Mouse (Mus musculus): ENCODE data around the gene Ybx2. TPM values are rescaled to one million over a fixed set of nuclear protein-coding genes. Genes with fewer than 3 reads are reported as not detected.

Gene Ybx2
- total RNA-seq, 2 experiments from 2014 or later: 19.6 to 44.5 TPM

Small RNAs within 50 kb of the gene (microRNA-seq; reads per million reads assigned to microRNA genes)
- not detected for gene Gm44349

Other genes with a start within 250 kb of the Ybx2 start
- gene Tnfsf12, start 239.9 kb upstream of the Ybx2 start, total RNA-seq (2021): 10 to 100 TPM; 18.1 to 19.2 TPM
- gene Tnfsfm13, start 239.7 kb upstream of the Ybx2 start, total RNA-seq (2021): 1 to 10 TPM; 4.2 to 5.1 TPM
- 10 to 100 TPM; 53.9 to 67.5 TPM for gene Polr2a, start 177.2 kb upstream of the Ybx2 start, total RNA-seq (2021)
- gene Slc35g3, start 173.8 kb upstream of the Ybx2 start, total RNA-seq (2021): not detected
- 10 to 100 TPM; 35.5 to 41.2 TPM for gene Zbtb4, start 169.9 kb upstream of the Ybx2 start, total RNA-seq (2021)
- 1 to 10 TPM; 2.3 to 7.9 TPM for gene Chrnb1, start 139.9 kb upstream of the Ybx2 start, total RNA-seq (2021)
- 1 to 10 TPM; 2.4 to 3.8 TPM for gene Fgf11, start 133.9 kb upstream of the Ybx2 start, total RNA-seq (2021)
- 1 to 10 TPM; 1.0 TPM for gene Tmem102, start 130.2 kb upstream of the Ybx2 start, total RNA-seq (2021)
- gene Gm39566, start 120.5 kb upstream of the Ybx2 start, total RNA-seq (2021): not detected
- gene Spem2, start 117.3 kb upstream of the Ybx2 start, total RNA-seq (2021): not detected
- not detected for gene Spem1, start 113.6 kb upstream of the Ybx2 start, total RNA-seq (2021)
- 10 to 100 TPM; 17.3 to 23.5 TPM for gene Nlgn2, start 98.0 kb upstream of the Ybx2 start, total RNA-seq (2021)
- 100 to 1,000 TPM; 137 to 145 TPM for gene Tmem256, start 97.3 kb upstream of the Ybx2 start, total RNA-seq (2021)
- 10 to 100 TPM; 49.2 to 59.2 TPM for gene Plscr3, start 89.4 kb upstream of the Ybx2 start, total RNA-seq (2021)
- gene Tnk1, start 77.1 kb upstream of the Ybx2 start, total RNA-seq (2021): under 1 TPM; 0.12 to 0.24 TPM
- gene Tmem95, start 57.8 kb upstream of the Ybx2 start, total RNA-seq (2021): not detected
- gene Kctd11, start 54.4 kb upstream of the Ybx2 start, total RNA-seq (2021): 1 to 10 TPM; 4.1 to 4.2 TPM
- gene Acap1, start 40.3 kb upstream of the Ybx2 start, total RNA-seq (2021): 1 to 10 TPM; 4.3 to 4.7 TPM
- 1 to 10 TPM; 3.1 to 3.2 TPM for gene 2810408A11Rik, start 34.8 kb upstream of the Ybx2 start, total RNA-seq (2021)
- gene Neurl4, start 34.7 kb upstream of the Ybx2 start, total RNA-seq (2021): 10 to 100 TPM; 33.6 to 48.1 TPM
- gene Gps2, start 21.9 kb upstream of the Ybx2 start, total RNA-seq (2021): 10 to 100 TPM; 42.3 to 43.1 TPM
- gene Eif5a, start 13.8 kb upstream of the Ybx2 start, total RNA-seq (2021): 100 to 1,000 TPM; 578 to 644 TPM
- gene Slc2a4, start 12.4 kb downstream of the Ybx2 start, total RNA-seq (2021): 10 to 100 TPM; 67.6 to 81.9 TPM
- gene Cldn7, start 29.0 kb downstream of the Ybx2 start, total RNA-seq (2021): 1 to 10 TPM in 1 of 2 experiments, under 1 TPM in 1; 0.70 to 1.2 TPM
- gene Ctdnep1, start 45.4 kb downstream of the Ybx2 start, total RNA-seq (2021): 100 to 1,000 TPM; 117 to 148 TPM
- 10 to 100 TPM; 66.8 to 71.4 TPM for gene Elp5, start 46.7 kb downstream of the Ybx2 start, total RNA-seq (2021)
- 100 to 1,000 TPM; 339 to 345 TPM for gene Gabarap, start 55.3 kb downstream of the Ybx2 start, total RNA-seq (2021)
- 10 to 100 TPM; 43.5 to 50.5 TPM for gene Phf23, start 60.0 kb downstream of the Ybx2 start, total RNA-seq (2021)
- gene Dvl2, start 64.8 kb downstream of the Ybx2 start, total RNA-seq (2021): 10 to 100 TPM; 15.7 to 23.0 TPM
- 1,000 to 10,000 TPM; 1,467 to 1,540 TPM for gene Acadvl, start 79.6 kb downstream of the Ybx2 start, total RNA-seq (2021)
- 10 to 100 TPM; 29.9 to 37.6 TPM for gene Dlg4, start 81.1 kb downstream of the Ybx2 start, total RNA-seq (2021)
- gene Asgr1, start 118.3 kb downstream of the Ybx2 start, total RNA-seq (2021): 10 to 100 TPM; 35.0 to 76.1 TPM
- gene Asgr2, start 156.8 kb downstream of the Ybx2 start, total RNA-seq (2021): 10 to 100 TPM; 17.1 to 37.9 TPM
- 1 to 10 TPM; 2.1 to 2.5 TPM for gene Mgl2, start 194.5 kb downstream of the Ybx2 start, total RNA-seq (2021)
- gene Clec10a, start 220.4 kb downstream of the Ybx2 start, total RNA-seq (2021): 1 to 10 TPM; 4.6 to 5.1 TPM